Mouse (Mus musculus) heart, postnatal 0 days (tissue): ENCODE measurements around the gene Gm49366. TPM values are rescaled to one million over a fixed set of nuclear protein-coding genes. Genes with fewer than 3 reads are reported as not detected.
A peak's percentile ranks its signal among the peaks of the same experiment; 100 is the strongest.
"Not testable (repeated sequence)": the region's sequence is repeated elsewhere in the genome, so short reads cannot be mapped to it uniquely, and the experiment has no call there.

Experiments used
- ATAC-seq: fragments of 200-750 bp; cut with Nextera tagmentation; 2 replicates; pipeline ENCODE4 v1.8.0; 2017; ENCODE audit warnings: low read depth, moderate number of reproducible peaks, moderate library complexity; ENCODE audit not compliant: insufficient read depth
- DNase-seq: peaks from one replicate; pipeline ENCODE4 v3.0.0-alpha.2; 2016; ENCODE audit warnings: low spot score
- H3K27ac ChIP-seq: fragments of 300-500 bp; sonication (generic); 2 replicates; pipeline ENCODE4 v1.5.1; 2014; ENCODE audit warnings: low read depth, mild to moderate bottlenecking
- H3K27me3 ChIP-seq: fragments of 300-500 bp; sonication (generic); 2 replicates; pipeline ENCODE4 v1.6.1; 2014; ENCODE audit warnings: low read length, mixed read lengths; ENCODE audit not compliant: control insufficient read depth, insufficient read depth
- H3K36me3 ChIP-seq: fragments of 300-500 bp; sonication (generic); replicated peaks from 2 replicates; pipeline ENCODE4 v1.6.1; 2014; ENCODE audit warnings: low read length, mixed read lengths; ENCODE audit not compliant: control insufficient read depth, insufficient read depth
- H3K4me1 ChIP-seq: fragments of 300-500 bp; sonication (generic); 2 replicates; pipeline ENCODE4 v1.6.1; 2014; ENCODE audit warnings: antibody characterized with exemption; ENCODE audit not compliant: control insufficient read depth, insufficient read depth
- H3K4me2 ChIP-seq: fragments of 300-500 bp; sonication (generic); 2 replicates; pipeline ENCODE4 v1.6.1; 2014; ENCODE audit warnings: low read depth, mild to moderate bottlenecking, low read length, moderate library complexity
- H3K4me3 ChIP-seq: fragments of 300-500 bp; sonication (generic); 2 replicates; pipeline ENCODE4 v1.5.1; 2014; ENCODE audit warnings: low read depth, low read length
- H3K9ac ChIP-seq: fragments of 300-500 bp; sonication (generic); replicated peaks from 2 replicates; pipeline ENCODE4 v1.6.1; 2014; ENCODE audit warnings: low read depth, low read length, mixed read lengths
- H3K9me3 ChIP-seq: fragments of 300-500 bp; sonication (generic); replicated peaks from 2 replicates; pipeline ENCODE4 v1.6.1; 2016; ENCODE audit warnings: low read length; ENCODE audit not compliant: control insufficient read depth
- CTCF ChIP-seq: IDR thresholded peaks from 2 replicates; pipeline ENCODE4 v1.5.1; 2016; ENCODE audit warnings: antibody characterized with exemption, control low read depth, low read depth
- EP300 ChIP-seq: IDR thresholded peaks from 2 replicates; pipeline ENCODE4 v1.6.1; 2016; ENCODE audit warnings: antibody characterized with exemption, low read depth
- WGBS: fragments of 180-500 bp; shearing (Covaris S2); extraction: QIAGEN DNeasy Blood & Tissue Kit; methylation state at CpG from one replicate; pipeline ENCODE4 v1.1.7; 2014; 5-methylcytosine and 5-hydroxymethylcytosine counted together
- polyA plus RNA-seq: library from polyadenylated mRNA; unstranded; fragments of >200 nt; fragmentation: Nextera tagmentation; extraction: Ambion mirVana; gene quantifications from 2 replicates; pipeline ENCODE4 v1.2.1, GENCODE M21; 2015
- total RNA-seq: library from RNA; depleted of rRNA; stranded (reverse); fragments of >200 nt; gene quantifications from 2 replicates; pipeline ENCODE4 v1.2.3, GENCODE M21; 2014; ENCODE audit warnings: low replicate concordance; rRNA removed

Gene Gm49366
- total RNA-seq (not detected in 2 replicates), polyA plus RNA-seq (not detected in 2 replicates)

- not testable (repeated sequence) for H3K9me3 ChIP-seq, DNase-seq, H3K27ac ChIP-seq, H3K27me3 ChIP-seq, H3K4me1 ChIP-seq, H3K36me3 ChIP-seq
- peak within 1 kb of the TSS; percentile 75 for H3K4me2 ChIP-seq
- peak; percentile 41; the same call in 1 of the 2 replicates for ATAC-seq
- peak within 1 kb of the TSS; percentile 52 for H3K4me3 ChIP-seq
- H3K9ac ChIP-seq: peak within 1 kb of the TSS; percentile 58
- 2% methylated on average over 33 of the region's 39 CpGs for WGBS
These were observed at the start of gene Gm49366 for GRCm38 (mm10) chr12:84038691-84039111. Gene Gm49366 (plus strand): TSS chr12:84038935.

- DNase-seq: no peak
- H3K4me1 ChIP-seq: peaks cover 22% of the 10 kb centered on the region
- H3K9ac ChIP-seq: no peak overlapping the region
- ATAC-seq: no peak
- H3K36me3 ChIP-seq: peaks cover 22% of the 10 kb centered on the region
- no peaks in the 10 kb centered on the region for H3K9me3 ChIP-seq
- H3K27me3 ChIP-seq: no peaks in the 10 kb centered on the region
- TF ChIP-seq CTCF (no peak), EP300 (no peak)
- 96% methylated on average over 4 of the region's 4 CpGs for WGBS
- H3K27ac ChIP-seq: no peak overlapping the region
- H3K4me3 ChIP-seq: peak overlapping the region; percentile 69; the same call in 1 of the 2 replicates
- peak overlapping the region; percentile 75 for H3K4me2 ChIP-seq
These were observed 49.4 kb upstream of the Gm49366 start for GRCm38 (mm10) chr12:83989378-83989777.

- no peak overlapping the region for H3K27ac ChIP-seq
- H3K4me1 ChIP-seq: peaks cover 20% of the 10 kb centered on the region
- H3K9me3 ChIP-seq: no peaks in the 10 kb centered on the region; the same call in 1 of the 2 replicates
- DNase-seq (no peak), ATAC-seq (no peak)
- H3K36me3 ChIP-seq: peaks cover 13% of the 10 kb centered on the region
- H3K4me3 ChIP-seq: no peak overlapping the region
- H3K9ac ChIP-seq: no peak overlapping the region
- no peaks in the 10 kb centered on the region for H3K27me3 ChIP-seq
- WGBS: 45% methylated on average over 2 of the region's 2 CpGs
- H3K4me2 ChIP-seq: no peak overlapping the region
- TF ChIP-seq EP300 (no peak), CTCF (no peak)
These were observed 41.5 kb upstream of the Gm49366 start for GRCm38 (mm10) chr12:83997221-83997620.

- 44% methylated on average over 11 of the region's 11 CpGs for WGBS
- no peak for TF ChIP-seq EP300
- no peak for TF ChIP-seq CTCF
- Histone ChIP-seq H3K9me3 (no peaks in the 10 kb centered on the region; the same call in 1 of the 2 replicates), H3K27me3 (no peaks in the 10 kb centered on the region), H3K4me2 (no peak overlapping the region), H3K4me3 (no peak overlapping the region), H3K4me1 (peaks cover 20% of the 10 kb centered on the region), H3K27ac (peak overlapping the region; percentile 81), H3K9ac (no peak overlapping the region), H3K36me3 (peaks cover 9% of the 10 kb centered on the region)
- ATAC-seq (peak; percentile 43; the same call in 1 of the 2 replicates), DNase-seq (no peak)
These were observed 40.2 kb upstream of the Gm49366 start for GRCm38 (mm10) chr12:83998341-83999107.

- H3K9me3 ChIP-seq, H3K4me3 ChIP-seq, H3K36me3 ChIP-seq, H3K27me3 ChIP-seq, H3K9ac ChIP-seq: not testable (repeated sequence)
- Histone ChIP-seq H3K4me2 (0 out of 2 replicates have a peak overlapping the region, but pooled peaks have one; percentile 33), H3K27ac (peak overlapping the region; percentile 81), H3K4me1 (peaks cover 20% of the 10 kb centered on the region)
- ATAC-seq (peak; percentile 94), DNase-seq (peak; percentile 90)
- WGBS: 20% methylated on average over 8 of the region's 8 CpGs
- TF ChIP-seq EP300: peak; percentile 93
These were observed 39.5 kb upstream of the Gm49366 start for GRCm38 (mm10) chr12:83999237-83999636.
